Mouse (Mus musculus) liver, embryonic 16.5 days (tissue): ENCODE measurements around the gene Pgk1. TPM values are rescaled to one million over a fixed set of nuclear protein-coding genes. Genes with fewer than 3 reads are reported as not detected.

Experiments
- ATAC-seq: fragments of 200-750 bp; cut with Nextera tagmentation; 2 replicates; pipeline ENCODE4 v1.8.0; 2017; ENCODE audit warnings: low read depth, mild to moderate bottlenecking, moderate number of reproducible peaks, moderate library complexity
- H3K27ac ChIP-seq: fragments of 300-500 bp; sonication (generic); 2 replicates; pipeline ENCODE4 v1.5.1; 2014; ENCODE audit warnings: mild to moderate bottlenecking, low read length
- H3K27me3 ChIP-seq: fragments of 300-500 bp; sonication (generic); 2 replicates; pipeline ENCODE4 v1.6.1; 2014; ENCODE audit warnings: low read depth, low read length, mixed read lengths; ENCODE audit not compliant: control insufficient read depth, insufficient read depth
- H3K36me3 ChIP-seq: fragments of 300-500 bp; sonication (generic); 2 replicates; pipeline ENCODE4 v1.6.1; 2014; ENCODE audit warnings: mild to moderate bottlenecking; ENCODE audit not compliant: control insufficient read depth, insufficient read depth
- H3K4me1 ChIP-seq: fragments of 300-500 bp; sonication (generic); 2 replicates; pipeline ENCODE4 v1.6.1; 2014; ENCODE audit warnings: low read depth, low read length, mixed read lengths; ENCODE audit not compliant: control insufficient read depth
- H3K4me2 ChIP-seq: fragments of 300-500 bp; sonication (generic); 2 replicates; pipeline ENCODE4 v1.6.1; 2014; ENCODE audit warnings: low read depth, low read length, mixed read lengths
- H3K4me3 ChIP-seq: fragments of 300-500 bp; sonication (generic); 2 replicates; pipeline ENCODE4 v1.5.1; 2014; ENCODE audit warnings: low read depth, mild to moderate bottlenecking, low read length
- H3K9ac ChIP-seq: fragments of 300-500 bp; sonication (generic); 2 replicates; pipeline ENCODE4 v1.6.1; 2014; ENCODE audit warnings: low read depth, low read length
- H3K9me3 ChIP-seq: fragments of 300-500 bp; sonication (generic); replicated peaks from 2 replicates; pipeline ENCODE4 v1.6.1; 2016; ENCODE audit warnings: low read length; ENCODE audit not compliant: control insufficient read depth
- WGBS: fragments of 180-500 bp; shearing (Covaris S2); extraction: QIAGEN DNeasy Blood & Tissue Kit; methylation state at CpG from one replicate; pipeline ENCODE4 v1.1.7; 2014; ENCODE audit not compliant: insufficient replicate concordance; 5-methylcytosine and 5-hydroxymethylcytosine counted together
- polyA plus RNA-seq: library from polyadenylated mRNA; unstranded; fragments of >200 nt; fragmentation: Nextera tagmentation; extraction: Ambion mirVana; gene quantifications from 2 replicates; pipeline ENCODE4 v1.2.1, GENCODE M21; 2015

The Pgk1 gene
- polyA plus RNA-seq = 189 and 191 TPM in 2 replicates

- WGBS = 16% methylated on average over 53 of the region's 55 CpGs
- peak within 1 kb of the TSS; percentile 62 for H3K4me3 ChIP-seq
- peak within 1 kb of the TSS; percentile 55 for H3K9ac ChIP-seq
Observed at GRCm38 (mm10) chrX:106186713-106187649, at the start of gene Pgk1. TSS of gene Pgk1 (plus strand) at chrX:106187100.

GRCm38 (mm10) chrX:106139309-106140070, 47.4 kb upstream of the Pgk1 start:
- Histone ChIP-seq H3K27me3 (no peaks in the 10 kb centered on the region), H3K4me2 (no peak overlapping the region), H3K4me3 (no peak overlapping the region), H3K9ac (no peak overlapping the region), H3K4me1 (no peaks in the 10 kb centered on the region), H3K9me3 (no peaks in the 10 kb centered on the region), H3K27ac (no peak overlapping the region), H3K36me3 (no peaks in the 10 kb centered on the region)
- 54% methylated on average over 13 of the region's 13 CpGs for WGBS
- ATAC-seq = no peak

More at GRCm38 (mm10) chrX:106186713-106187649, at the start of gene Pgk1:
- Histone ChIP-seq H3K27ac (peak within 1 kb of the TSS; percentile 74), H3K27me3 (no peaks in the 10 kb centered on the region), H3K4me1 (peaks cover 6% of the 10 kb centered on the region), H3K4me2 (peak within 1 kb of the TSS; percentile 73), H3K36me3 (no peaks in the 10 kb centered on the region), H3K9me3 (no peaks in the 10 kb centered on the region)
- peak; percentile 96 for ATAC-seq

GRCm38 (mm10) chrX:106142936-106143335, 44.0 kb upstream of the Pgk1 start, which contains the start of gene Tlr13:
TSS of gene Tlr13 (plus strand) at chrX:106143204.
- H3K4me3 ChIP-seq = no peak within 1 kb of the TSS

GRCm38 (mm10) chrX:106148185-106148584, 38.7 kb upstream of the Pgk1 start:
- no peak for ATAC-seq
- Histone ChIP-seq H3K4me3 (no peak overlapping the region), H3K4me2 (no peak overlapping the region), H3K9me3 (no peaks in the 10 kb centered on the region), H3K4me1 (no peaks in the 10 kb centered on the region), H3K9ac (no peak overlapping the region), H3K27me3 (no peaks in the 10 kb centered on the region), H3K27ac (no peak overlapping the region), H3K36me3 (no peaks in the 10 kb centered on the region)
- 48% methylated on average over 1 of the region's 1 CpGs for WGBS

More at GRCm38 (mm10) chrX:106142936-106143335, 44.0 kb upstream of the Pgk1 start, which contains the start of gene Tlr13:
- ATAC-seq = no peak
- Histone ChIP-seq H3K4me1 (no peaks in the 10 kb centered on the region), H3K27me3 (no peaks in the 10 kb centered on the region), H3K4me2 (no peak within 1 kb of the TSS), H3K9ac (no peak within 1 kb of the TSS), H3K9me3 (no peaks in the 10 kb centered on the region), H3K27ac (no peak within 1 kb of the TSS), H3K36me3 (no peaks in the 10 kb centered on the region)
- 51% methylated on average over 6 of the region's 6 CpGs for WGBS

- Histone ChIP-seq H3K9me3 (no peaks in the 10 kb centered on the region), H3K4me1 (no peaks in the 10 kb centered on the region; the same call in 1 of the 2 replicates), H3K9ac (no peak overlapping the region), H3K27me3 (no peaks in the 10 kb centered on the region), H3K36me3 (no peaks in the 10 kb centered on the region), H3K4me3 (no peak overlapping the region), H3K27ac (no peak overlapping the region), H3K4me2 (no peak overlapping the region)
- no peak for ATAC-seq
- WGBS = 52% methylated on average over 3 of the region's 3 CpGs
Observed at GRCm38 (mm10) chrX:106149460-106149859, 37.4 kb upstream of the Pgk1 start.

- Histone ChIP-seq H3K9ac (no peak overlapping the region), H3K4me2 (no peak overlapping the region), H3K27me3 (no peaks in the 10 kb centered on the region), H3K27ac (peak overlapping the region; percentile 50; the same call in 1 of the 2 replicates), H3K4me1 (no peaks in the 10 kb centered on the region; the same call in 1 of the 2 replicates), H3K4me3 (no peak overlapping the region), H3K9me3 (no peaks in the 10 kb centered on the region), H3K36me3 (no peaks in the 10 kb centered on the region)
- ATAC-seq = peak; percentile 84
Observed at GRCm38 (mm10) chrX:106154180-106154586, 32.7 kb upstream of the Pgk1 start.

GRCm38 (mm10) chrX:106155892-106156291, 31.0 kb upstream of the Pgk1 start:
- Histone ChIP-seq H3K9me3 (no peaks in the 10 kb centered on the region), H3K9ac (no peak overlapping the region), H3K4me2 (no peak overlapping the region), H3K4me1 (no peaks in the 10 kb centered on the region; the same call in 1 of the 2 replicates), H3K36me3 (no peaks in the 10 kb centered on the region), H3K4me3 (no peak overlapping the region), H3K27me3 (no peaks in the 10 kb centered on the region), H3K27ac (peak overlapping the region; percentile 33)
- WGBS = 42% methylated on average over 4 of the region's 4 CpGs
- no peak; the same call in 1 of the 2 replicates for ATAC-seq

GRCm38 (mm10) chrX:106163995-106164394, 22.9 kb upstream of the Pgk1 start:
- Histone ChIP-seq H3K4me2 (no peak overlapping the region), H3K27ac (no peak overlapping the region), H3K36me3 (no peaks in the 10 kb centered on the region), H3K4me1 (no peaks in the 10 kb centered on the region), H3K9ac (no peak overlapping the region), H3K9me3 (no peaks in the 10 kb centered on the region), H3K27me3 (no peaks in the 10 kb centered on the region), H3K4me3 (no peak overlapping the region)
- ATAC-seq = peak; percentile 93
- 29% methylated on average over 5 of the region's 5 CpGs for WGBS
